Mouse (Mus musculus) embryonic fibroblast, embryonic 13.5 days (primary cell): ENCODE results near the gene Arid1b. TPM values are rescaled to one million over a fixed set of nuclear protein-coding genes. Genes with fewer than 3 reads are reported as not detected.

Experiments
- H3K27ac ChIP-seq: 2 replicates; pipeline ENCODE4 v1.5.1; 2012; ENCODE audit warnings: low read length, control low read depth, inconsistent platforms; ENCODE audit not compliant: insufficient read depth
- H3K4me1 ChIP-seq: 2 replicates; pipeline ENCODE4 v1.6.1; 2011; ENCODE audit warnings: low read length; ENCODE audit not compliant: control insufficient read depth, insufficient read depth
- H3K4me3 ChIP-seq: 2 replicates; pipeline ENCODE4 v1.5.1; 2011; ENCODE audit warnings: mild to moderate bottlenecking, control low read depth, low read length; ENCODE audit not compliant: insufficient read depth
- CTCF ChIP-seq: IDR thresholded peaks from 2 replicates; pipeline ENCODE4 v1.5.1; 2011; ENCODE audit warnings: mild to moderate bottlenecking, control low read depth, low read length, moderate library complexity, borderline replicate concordance; ENCODE audit not compliant: insufficient read depth
- POLR2A ChIP-seq: IDR thresholded peaks from 2 replicates; pipeline ENCODE4 v1.6.1; 2011; ENCODE audit warnings: low read depth, mild to moderate bottlenecking, control low read depth, low read length, moderate library complexity
- polyA plus RNA-seq: library from polyadenylated mRNA; stranded (reverse); fragments of >200 nt; gene quantifications from 2 replicates; pipeline ENCODE4 v1.2.4, GENCODE M21; 2011; ENCODE audit warnings: low read depth; ENCODE audit not compliant: missing spikeins, insufficient read length

Gene Arid1b
- polyA plus RNA-seq, 1 experiment, result 21.7 TPM

DNA sequence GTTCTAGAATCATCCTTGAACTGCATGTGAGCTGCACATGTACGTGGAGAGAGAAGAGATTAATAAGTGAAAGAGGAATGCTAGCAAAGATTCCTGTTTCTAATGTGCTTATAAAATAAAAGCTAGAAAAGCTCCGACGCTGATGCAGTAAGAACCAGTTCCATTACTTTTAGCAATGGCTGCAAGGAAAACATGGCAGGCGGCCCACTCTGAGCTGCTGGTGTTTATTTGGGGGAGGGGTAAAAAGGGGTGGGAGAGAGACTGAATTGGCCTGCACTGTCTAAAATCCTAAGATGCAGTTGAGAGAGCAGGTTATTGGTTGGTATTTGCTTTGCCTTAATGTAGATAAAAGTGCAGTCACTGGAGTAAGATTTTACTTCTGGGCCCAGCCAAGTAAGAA is 204.7 kb downstream of the Arid1b start:
- no peak for TF ChIP-seq CTCF
- no peak for TF ChIP-seq POLR2A
- Histone ChIP-seq H3K27ac (no peak overlapping the region), H3K4me1 (no peaks in the 10 kb centered on the region; the same call in 1 of the 2 replicates)

DNA sequence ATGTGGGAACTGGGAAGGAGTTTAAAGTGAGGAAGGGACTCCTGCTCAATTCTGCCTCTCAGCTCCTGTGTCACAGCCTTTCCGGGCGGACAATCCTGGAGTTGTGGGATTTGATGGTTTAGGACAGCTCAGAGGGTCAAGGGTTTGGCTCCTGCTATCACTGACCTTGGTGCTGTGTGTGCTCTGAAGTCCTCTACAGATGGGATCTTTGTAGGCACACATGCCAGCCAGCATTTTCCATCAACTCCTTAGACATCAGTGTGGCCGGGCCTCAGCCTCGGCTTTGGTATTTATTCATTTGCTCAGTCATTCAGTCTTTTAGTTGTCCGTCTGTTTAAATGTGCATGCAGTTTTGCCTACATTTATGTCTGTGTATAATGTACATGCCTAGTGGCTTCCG is 206.5 kb downstream of the Arid1b start:
- no peaks in the 10 kb centered on the region for H3K4me1 ChIP-seq
- TF ChIP-seq CTCF (no peak), POLR2A (no peak)
- no peak overlapping the region for H3K27ac ChIP-seq
- no peak overlapping the region for H3K4me3 ChIP-seq

More for the DNA sequence above, 204.7 kb downstream of the Arid1b start:
- no peak overlapping the region for H3K4me3 ChIP-seq

DNA sequence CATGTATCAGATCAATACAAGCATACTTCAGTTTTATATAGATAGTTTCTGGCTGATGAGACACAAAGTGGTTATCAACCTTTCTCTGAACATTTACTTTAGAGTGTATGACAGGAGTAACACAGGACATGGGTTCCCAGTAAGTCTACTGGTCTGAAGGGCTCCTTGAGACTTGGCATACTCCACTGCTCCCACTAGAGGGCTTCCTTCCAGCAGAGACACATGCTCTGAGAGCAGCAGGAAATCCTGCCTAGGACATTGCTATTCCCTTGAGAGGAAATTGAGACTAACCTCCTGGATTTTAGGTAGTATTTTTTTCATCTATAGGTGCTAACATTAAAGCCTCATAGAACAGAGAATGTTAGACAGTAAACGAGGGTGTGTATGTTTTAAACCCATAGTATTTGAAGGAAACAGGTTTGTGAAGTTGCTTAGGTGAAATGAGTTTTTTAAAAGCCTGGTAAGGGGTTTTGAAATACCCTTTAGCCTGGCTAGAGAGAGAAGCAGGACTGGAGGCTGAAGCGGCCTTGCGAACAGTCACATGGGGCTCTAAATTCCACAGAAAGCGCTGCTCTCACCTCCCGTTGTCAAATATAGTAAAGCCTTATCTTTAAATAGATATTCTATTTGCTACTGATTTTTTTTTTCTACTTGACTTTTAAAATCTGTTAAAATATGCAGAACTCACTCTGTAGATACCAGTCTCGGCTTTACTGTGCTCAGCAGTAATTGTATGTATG is 207.9 kb downstream of the Arid1b start:
- TF ChIP-seq POLR2A (no peak), CTCF (peak; percentile 58; the same call in 1 of the 2 replicates)
- no peak overlapping the region for H3K4me3 ChIP-seq
- no peak overlapping the region for H3K27ac ChIP-seq
- H3K4me1 ChIP-seq, result 0 out of 2 replicates have a peak, but pooled peaks cover 6% of the 10 kb centered on the region

DNA sequence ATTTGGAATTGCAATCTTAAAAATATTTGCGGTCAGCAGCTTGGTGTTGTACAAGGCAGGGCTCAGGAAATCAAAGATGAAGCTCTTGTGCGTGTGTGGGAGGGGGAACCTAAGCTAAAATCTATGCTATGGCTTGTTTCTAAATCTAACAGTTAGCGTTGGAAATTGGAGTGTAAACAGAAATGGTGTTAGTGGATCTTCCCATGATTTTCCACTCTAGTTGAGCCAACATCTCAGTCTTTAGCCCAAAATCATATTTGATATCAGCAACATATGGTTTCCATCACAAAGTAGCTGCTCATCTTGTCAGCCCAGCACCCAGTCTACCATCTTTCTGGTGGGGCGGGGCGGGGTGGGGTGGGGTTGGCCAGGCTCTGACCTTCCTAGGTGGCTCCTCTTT is 208.6 kb downstream of the Arid1b start:
- no peak overlapping the region for H3K27ac ChIP-seq
- no peak overlapping the region for H3K4me3 ChIP-seq
- TF ChIP-seq POLR2A (no peak), CTCF (no peak)
- H3K4me1 ChIP-seq, result 0 out of 2 replicates have a peak, but pooled peaks cover 6% of the 10 kb centered on the region

DNA sequence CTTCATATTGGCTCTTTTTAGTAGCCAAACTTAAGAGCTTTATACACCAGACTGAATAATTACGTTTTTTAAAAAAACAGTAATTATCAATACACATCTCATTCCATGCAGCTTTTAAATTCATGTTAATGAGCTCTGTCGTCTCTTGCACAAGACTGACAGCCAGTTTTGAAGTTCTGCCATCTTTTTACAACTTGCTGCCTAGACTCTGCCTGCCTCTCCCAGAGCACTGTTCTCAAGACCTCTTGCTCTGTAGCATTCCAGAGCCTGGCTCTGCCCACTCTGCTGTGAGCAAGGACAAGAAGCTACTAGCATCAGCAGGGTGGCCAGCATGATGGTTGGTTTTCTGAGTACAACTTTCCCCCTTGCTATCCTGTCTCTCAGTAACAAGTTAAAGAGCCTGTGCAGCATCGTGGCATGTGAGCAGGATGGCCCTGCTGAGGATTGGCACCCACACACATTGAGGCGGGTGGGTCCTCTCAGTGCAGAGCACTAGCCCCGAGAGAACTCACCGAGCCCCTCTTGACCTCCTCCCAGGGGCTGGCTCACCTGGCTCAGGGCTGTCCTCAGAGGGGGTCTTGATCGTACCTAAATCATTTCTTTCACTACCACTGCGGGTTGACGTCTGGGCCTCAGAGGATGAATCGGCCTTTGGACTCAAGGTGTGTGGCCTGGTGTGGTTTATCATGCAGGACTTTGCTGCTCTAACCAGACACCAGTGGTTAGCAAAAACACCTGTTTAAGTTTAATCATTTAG is 209.4 kb downstream of the Arid1b start:
- Histone ChIP-seq H3K4me3 (no peak overlapping the region), H3K4me1 (0 out of 2 replicates have a peak, but pooled peaks cover 6% of the 10 kb centered on the region), H3K27ac (no peak overlapping the region)
- TF ChIP-seq CTCF, result no peak
- no peak for TF ChIP-seq POLR2A

DNA sequence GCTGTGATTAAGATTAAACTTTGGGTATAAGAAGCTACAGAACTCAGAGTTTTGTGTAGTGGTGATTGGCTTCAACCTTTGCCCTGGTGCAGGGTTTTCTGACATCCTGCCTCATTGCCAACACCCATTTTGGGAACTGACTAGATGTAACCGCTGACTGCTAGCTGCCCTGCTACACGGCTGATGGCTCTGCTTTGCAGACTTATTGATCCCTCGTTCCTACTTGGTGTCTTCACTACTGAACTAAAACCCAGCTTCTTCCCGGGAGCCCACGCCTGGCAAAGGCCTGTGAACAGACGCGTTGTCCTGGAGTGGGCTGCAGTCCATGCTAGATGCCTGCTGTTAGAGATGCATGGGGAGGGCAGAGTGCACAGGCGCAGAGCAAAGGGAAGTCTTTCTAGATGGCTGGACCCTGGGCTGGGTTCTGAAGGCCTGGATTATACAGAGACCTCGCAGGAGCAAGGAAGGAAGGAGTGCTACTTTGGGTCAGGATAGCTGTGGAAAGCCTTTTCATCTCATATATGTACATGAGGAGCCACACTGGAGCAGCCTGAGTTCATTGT is 210.1 kb downstream of the Arid1b start:
- H3K27ac ChIP-seq, result no peak overlapping the region
- TF ChIP-seq CTCF, result no peak
- no peak overlapping the region for H3K4me3 ChIP-seq

DNA sequence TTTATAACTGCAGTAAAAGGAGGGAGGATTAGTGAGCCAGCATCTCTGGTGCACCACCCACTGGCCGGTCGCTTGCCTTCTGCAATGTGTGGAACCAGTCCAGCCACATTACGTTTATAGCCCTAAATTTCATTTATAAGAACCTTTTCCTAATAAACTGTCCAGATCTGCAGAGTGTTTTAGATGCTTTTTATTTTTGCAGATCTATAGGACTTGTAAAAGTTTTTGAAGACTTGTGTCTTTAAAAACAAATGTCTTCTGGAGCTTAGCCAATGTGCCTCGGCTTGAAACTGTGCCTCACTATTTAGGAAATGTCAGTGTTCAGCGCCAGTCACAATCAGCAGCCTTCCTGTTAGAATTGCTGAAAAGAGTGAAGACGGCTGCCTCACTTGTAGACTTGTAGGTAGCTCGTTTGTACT is 211.0 kb downstream of the Arid1b start:
- H3K27ac ChIP-seq, result no peak overlapping the region
- peaks cover 6% of the 10 kb centered on the region; the same call in 1 of the 2 replicates for H3K4me1 ChIP-seq

More for the DNA sequence above, 210.1 kb downstream of the Arid1b start:
- 0 out of 2 replicates have a peak, but pooled peaks cover 6% of the 10 kb centered on the region for H3K4me1 ChIP-seq

DNA sequence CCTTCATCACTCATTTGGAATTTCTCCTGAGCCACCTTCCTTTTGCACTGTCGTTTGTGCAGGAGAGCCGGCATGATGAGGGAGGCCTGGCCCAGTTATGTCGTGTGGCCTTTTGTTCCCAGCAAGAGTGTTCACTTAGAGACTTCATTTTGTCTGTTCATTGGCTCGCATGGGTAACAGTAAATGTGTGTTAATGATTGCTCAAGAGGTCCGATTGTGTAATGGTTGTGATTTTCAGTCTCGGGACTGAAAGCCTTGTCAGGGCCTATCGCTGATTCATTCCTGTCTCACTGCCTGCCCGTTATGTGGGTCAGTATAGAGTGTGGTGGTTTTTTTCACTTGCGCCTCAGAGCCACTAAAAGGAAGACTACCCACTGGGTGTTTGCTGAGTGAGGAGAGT is 212.6 kb downstream of the Arid1b start:
- Histone ChIP-seq H3K27ac (peak overlapping the region; percentile 37; the same call in 1 of the 2 replicates), H3K4me1 (peaks cover 10% of the 10 kb centered on the region), H3K4me3 (no peak overlapping the region)
- TF ChIP-seq CTCF (no peak), POLR2A (no peak)

More for the DNA sequence above, 211.0 kb downstream of the Arid1b start:
- no peak overlapping the region for H3K4me3 ChIP-seq
- TF ChIP-seq CTCF (no peak), POLR2A (no peak)

DNA sequence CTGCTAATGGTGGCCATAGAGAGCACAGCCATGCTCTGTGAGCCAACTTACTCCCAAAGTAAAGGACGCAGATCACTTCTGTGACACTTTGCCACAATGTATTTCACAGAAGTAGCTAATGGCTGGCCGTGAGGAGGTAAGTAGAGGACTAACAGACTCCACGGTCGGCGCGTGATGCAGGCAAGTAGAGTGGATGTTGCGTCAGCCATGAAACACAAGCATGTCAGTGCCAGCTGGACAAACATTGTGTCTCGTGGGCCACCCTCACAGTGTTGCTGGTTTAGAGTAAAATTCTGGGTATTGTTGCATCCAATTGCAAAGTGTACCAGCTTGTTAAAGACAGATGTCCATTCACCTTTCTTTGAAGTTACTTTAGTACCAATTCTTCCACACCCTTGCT is 213.7 kb downstream of the Arid1b start:
- H3K4me1 ChIP-seq, result peaks cover 10% of the 10 kb centered on the region
- H3K4me3 ChIP-seq, result no peak overlapping the region
- H3K27ac ChIP-seq, result no peak overlapping the region
- no peak for TF ChIP-seq POLR2A
- no peak for TF ChIP-seq CTCF

DNA sequence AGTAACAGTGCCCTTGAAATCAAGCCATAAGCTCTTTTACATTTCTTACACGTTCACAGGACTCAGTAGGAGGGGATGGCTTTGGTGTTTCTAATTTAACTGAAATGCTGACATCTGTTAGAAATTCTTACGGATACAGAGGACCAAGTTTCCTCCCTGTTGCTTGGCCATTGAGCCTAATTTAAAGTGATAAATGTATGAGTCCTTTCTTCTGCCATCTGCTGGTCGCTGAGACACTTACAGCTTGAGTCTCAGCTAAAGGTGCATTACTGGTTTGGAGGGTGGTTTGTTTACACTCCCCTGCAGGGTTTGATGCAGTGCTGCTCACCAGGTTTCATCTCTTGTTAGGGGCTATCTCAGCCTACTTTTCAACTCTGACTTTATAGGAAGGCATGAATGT is 214.2 kb downstream of the Arid1b start:
- H3K4me1 ChIP-seq, result peaks cover 10% of the 10 kb centered on the region
- no peak overlapping the region for H3K4me3 ChIP-seq
- H3K27ac ChIP-seq, result no peak overlapping the region
- no peak for TF ChIP-seq CTCF
- no peak for TF ChIP-seq POLR2A
